Mouse (Mus musculus) testis, adult 2 months (tissue): ENCODE measurements around the gene Olfr1457. TPM values are rescaled to one million over a fixed set of nuclear protein-coding genes. Genes with fewer than 3 reads are reported as not detected.

ENCODE experiments used
- H3K27ac ChIP-seq: fragments of 200-500 bp; 2 replicates; pipeline ENCODE4 v1.5.1; 2012; ENCODE audit warnings: low read depth, low read length; ENCODE audit not compliant: control insufficient read depth, insufficient read depth
- H3K27me3 ChIP-seq: fragments of 200-500 bp; 2 replicates; pipeline ENCODE4 v1.6.1; 2012; ENCODE audit warnings: mild to moderate bottlenecking, low read length, moderate library complexity; ENCODE audit not compliant: control insufficient read depth, insufficient read depth
- H3K36me3 ChIP-seq: fragments of 200-500 bp; 2 replicates; pipeline ENCODE4 v1.6.1; 2012; ENCODE audit warnings: mild to moderate bottlenecking, low read length; ENCODE audit not compliant: control insufficient read depth, insufficient read depth
- H3K4me1 ChIP-seq: fragments of 200-500 bp; 2 replicates; pipeline ENCODE4 v1.6.1; 2012; ENCODE audit warnings: low read length; ENCODE audit not compliant: control insufficient read depth, insufficient read depth
- H3K4me3 ChIP-seq: fragments of 200-500 bp; 2 replicates; pipeline ENCODE4 v1.5.1; 2012; ENCODE audit warnings: low read depth, mild to moderate bottlenecking, low read length, moderate library complexity, mixed read lengths; ENCODE audit not compliant: control insufficient read depth
- CTCF ChIP-seq: fragments of 200-500 bp; IDR thresholded peaks from 2 replicates; pipeline ENCODE4 v1.5.1; 2012; ENCODE audit warnings: low read depth, mild to moderate bottlenecking, inconsistent platforms, low read length, moderate library complexity; ENCODE audit not compliant: control insufficient read depth, insufficient read depth, insufficient replicate concordance
- POLR2A ChIP-seq: fragments of 200-500 bp; IDR thresholded peaks from 2 replicates; pipeline ENCODE4 v1.6.1; 2012; ENCODE audit warnings: low read depth, mild to moderate bottlenecking, inconsistent platforms, low read length, moderate library complexity; ENCODE audit not compliant: control insufficient read depth
- polyA plus RNA-seq: library from polyadenylated mRNA; depleted of rRNA; stranded (reverse); fragments of >200 nt; gene quantifications from 2 replicates; pipeline ENCODE4 v1.2.3, GENCODE M21; 2012; rRNA removed

Gene Olfr1457
- polyA plus RNA-seq: not detected in 2 replicates

DNA sequence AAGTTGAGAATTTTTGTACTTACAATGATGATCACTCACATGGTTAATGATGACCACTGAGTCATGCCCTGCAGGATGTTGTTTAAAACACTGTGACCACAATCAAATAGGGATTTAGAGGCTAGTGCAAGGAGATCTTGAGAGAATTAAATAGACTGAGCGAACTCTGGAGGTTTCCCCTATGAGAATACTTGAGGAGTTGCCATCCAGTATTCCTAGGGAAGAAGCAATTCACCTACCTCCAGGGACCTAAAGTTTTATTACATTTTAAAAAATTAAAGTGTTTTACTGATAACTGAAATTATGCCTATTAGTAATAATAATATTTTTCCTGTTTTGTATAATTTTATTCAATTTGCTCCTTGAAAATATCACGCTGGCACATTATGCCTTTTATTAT is at the start of gene Olfr1457:
TSS of gene Olfr1457 (minus strand) at position 101 of the 400 bp plus-strand sequence.
- H3K36me3 ChIP-seq: no peaks in the 10 kb centered on the region
- no peaks in the 10 kb centered on the region for H3K27me3 ChIP-seq
- H3K4me1 ChIP-seq: no peaks in the 10 kb centered on the region
- no peak within 1 kb of the TSS for H3K4me3 ChIP-seq
- no peak within 1 kb of the TSS for H3K27ac ChIP-seq
- TF ChIP-seq POLR2A (no peak), CTCF (no peak)

DNA sequence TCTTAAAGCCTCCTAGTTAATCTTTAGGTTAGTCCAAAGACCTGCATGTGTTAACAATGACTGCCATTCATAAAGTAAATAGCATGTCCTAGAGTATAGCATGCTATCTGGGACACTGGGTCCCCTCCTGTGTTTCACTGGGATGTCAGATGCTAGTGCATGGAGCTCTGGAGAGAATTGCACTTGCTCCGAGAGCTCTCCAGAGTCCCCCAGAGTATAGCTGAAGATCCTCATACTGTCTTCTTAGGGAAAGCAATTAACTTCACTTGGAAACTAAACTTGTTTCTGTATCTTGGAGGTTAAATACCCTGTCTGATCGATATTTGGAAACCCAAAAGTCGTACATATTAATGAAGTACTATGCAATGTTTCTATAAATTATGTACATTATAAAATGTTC is 9.0 kb upstream of the Olfr1457 start, which contains the start of gene Olfr1458:
TSS of gene Olfr1458 (minus strand) at position 101 of the 400 bp plus-strand sequence.
- Histone ChIP-seq H3K4me3 (no peak within 1 kb of the TSS), H3K27ac (no peak within 1 kb of the TSS), H3K36me3 (no peaks in the 10 kb centered on the region), H3K4me1 (no peaks in the 10 kb centered on the region), H3K27me3 (no peaks in the 10 kb centered on the region)
- TF ChIP-seq CTCF (no peak), POLR2A (no peak)

DNA sequence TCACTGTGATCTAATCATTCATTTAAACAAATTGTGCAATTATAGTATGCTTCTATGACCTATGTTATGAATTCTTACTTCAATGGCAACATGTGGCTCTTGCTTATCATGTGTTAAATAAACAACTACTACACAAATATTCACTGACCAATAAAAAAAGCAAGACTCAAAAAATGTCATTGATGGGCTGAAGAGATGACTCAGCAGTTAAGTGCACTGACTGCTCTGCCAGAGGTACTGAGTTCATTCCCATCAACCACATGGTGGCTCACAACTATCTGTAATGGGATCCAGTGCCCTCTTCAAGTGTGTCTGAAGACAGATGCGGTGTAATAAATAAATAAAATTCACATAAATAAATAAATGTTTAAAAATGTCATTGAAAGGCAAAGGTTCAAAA is 3.8 kb downstream of the Olfr1457 start:
- no peaks in the 10 kb centered on the region for H3K27me3 ChIP-seq
- no peaks in the 10 kb centered on the region for H3K4me1 ChIP-seq
- H3K27ac ChIP-seq: no peak overlapping the region
- TF ChIP-seq CTCF (no peak), POLR2A (no peak)
- H3K4me3 ChIP-seq: no peak overlapping the region
- H3K36me3 ChIP-seq: no peaks in the 10 kb centered on the region

DNA sequence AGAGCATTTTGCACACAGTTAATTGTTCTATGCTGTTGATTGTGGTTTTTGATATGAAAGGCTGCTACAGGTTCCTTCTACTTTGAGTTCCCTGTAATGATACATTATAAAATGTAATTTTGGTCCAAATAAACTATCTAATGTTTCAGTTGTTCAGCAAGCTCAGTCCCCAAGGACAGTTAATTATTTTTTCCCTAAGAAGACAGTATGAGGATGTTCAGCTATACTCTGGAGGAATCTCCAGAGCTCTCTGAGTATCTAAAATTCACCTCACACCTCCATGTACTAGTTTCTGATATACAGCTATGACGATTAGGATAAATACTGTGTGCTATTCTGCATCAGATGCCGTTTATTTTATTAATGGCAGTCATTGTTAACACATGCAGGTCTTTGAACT is 37.4 kb downstream of the Olfr1457 start, which contains the start of gene Olfr1454:
TSS of gene Olfr1454 (plus strand) at position 301 of the 400 bp plus-strand sequence.
- H3K4me1 ChIP-seq: no peaks in the 10 kb centered on the region
- no peak within 1 kb of the TSS for H3K4me3 ChIP-seq
- no peaks in the 10 kb centered on the region for H3K36me3 ChIP-seq
- H3K27me3 ChIP-seq: no peaks in the 10 kb centered on the region
- H3K27ac ChIP-seq: no peak within 1 kb of the TSS
- TF ChIP-seq POLR2A: no peak
- no peak for TF ChIP-seq CTCF

Other genes starting within 250 kb of the Olfr1457 start
- gene Olfr1444, start 240.6 kb downstream of the Olfr1457 start, polyA plus RNA-seq: 0.96 and 1.2 TPM in 2 replicates
- 0.62 and 0.94 TPM in 2 replicates for gene Olfr1445, start 214.0 kb downstream of the Olfr1457 start, polyA plus RNA-seq
- not detected in 2 replicates for gene Olfr1446, start 204.4 kb downstream of the Olfr1457 start, polyA plus RNA-seq
- not detected in 2 replicates for gene Olfr1447, start 194.1 kb downstream of the Olfr1457 start, polyA plus RNA-seq
- gene Olfr1448, start 173.5 kb downstream of the Olfr1457 start, polyA plus RNA-seq: not detected in 2 replicates
- gene Olfr1449, start 167.1 kb downstream of the Olfr1457 start, polyA plus RNA-seq: not detected in 2 replicates
- gene Olfr1450, start 147.6 kb downstream of the Olfr1457 start, polyA plus RNA-seq: not detected in 2 replicates
- not detected in 2 replicates for gene Olfr1451, start 102.9 kb downstream of the Olfr1457 start, polyA plus RNA-seq
- not detected in 2 replicates for gene Olfr1453, start 69.6 kb downstream of the Olfr1457 start, polyA plus RNA-seq
- gene Olfr1454, start 37.3 kb downstream of the Olfr1457 start, polyA plus RNA-seq: not detected in 2 replicates
- not detected in 2 replicates for gene Olfr1458, start 8.9 kb upstream of the Olfr1457 start, polyA plus RNA-seq
- gene Olfr1459, start 51.7 kb upstream of the Olfr1457 start, polyA plus RNA-seq: 0.01 and 0.02 TPM in 2 replicates
- not detected in 2 replicates for gene Olfr1461, start 65.1 kb upstream of the Olfr1457 start, polyA plus RNA-seq
- gene Olfr1462, start 87.8 kb upstream of the Olfr1457 start, polyA plus RNA-seq: not detected in 2 replicates
- not detected in 2 replicates for gene Olfr1463, start 133.4 kb upstream of the Olfr1457 start, polyA plus RNA-seq
- gene Olfr1465, start 217.7 kb upstream of the Olfr1457 start, polyA plus RNA-seq: not detected in 2 replicates
- not detected in 2 replicates for gene Olfr1466, start 241.0 kb upstream of the Olfr1457 start, polyA plus RNA-seq